Mouse (Mus musculus) thymus, adult 2 months (tissue): ENCODE results near the gene Mmrn2.

ENCODE experiments used
- CTCF ChIP-seq: fragments of 200-500 bp; IDR thresholded peaks from 2 replicates; pipeline ENCODE4 v1.5.1; 2012; ENCODE audit warnings: mild to moderate bottlenecking, control low read depth, low read length, moderate library complexity, borderline replicate concordance; ENCODE audit not compliant: control insufficient read depth, poor library complexity, insufficient read depth; ENCODE audit errors: extremely low read depth
- POLR2A ChIP-seq: fragments of 200-500 bp; IDR thresholded peaks from 2 replicates; pipeline ENCODE4 v1.6.1; 2012; ENCODE audit warnings: mild to moderate bottlenecking, low read length, control low read depth, moderate library complexity; ENCODE audit not compliant: control insufficient read depth, poor library complexity, insufficient read depth; ENCODE audit errors: extremely low read depth

GRCm38 (mm10) chr14:34421078-34421477 lies 45.8 kb downstream of the Mmrn2 start:
- TF ChIP-seq POLR2A: no peak
- no peak for TF ChIP-seq CTCF
